Mouse (Mus musculus): ENCODE measurements around the gene Cops8. TPM values are rescaled to one million over a fixed set of nuclear protein-coding genes. Genes with fewer than 3 reads are reported as not detected.
A peak's percentile ranks its signal among the peaks of the same experiment; 100 is the strongest.

Gene Cops8
- 43.7 and 67.0 TPM in 2 replicates for total RNA-seq (2014; fragmentation: Nextera tagmentation)
- 81.2 and 90.1 TPM in 2 replicates for total RNA-seq (2017)

DNA sequence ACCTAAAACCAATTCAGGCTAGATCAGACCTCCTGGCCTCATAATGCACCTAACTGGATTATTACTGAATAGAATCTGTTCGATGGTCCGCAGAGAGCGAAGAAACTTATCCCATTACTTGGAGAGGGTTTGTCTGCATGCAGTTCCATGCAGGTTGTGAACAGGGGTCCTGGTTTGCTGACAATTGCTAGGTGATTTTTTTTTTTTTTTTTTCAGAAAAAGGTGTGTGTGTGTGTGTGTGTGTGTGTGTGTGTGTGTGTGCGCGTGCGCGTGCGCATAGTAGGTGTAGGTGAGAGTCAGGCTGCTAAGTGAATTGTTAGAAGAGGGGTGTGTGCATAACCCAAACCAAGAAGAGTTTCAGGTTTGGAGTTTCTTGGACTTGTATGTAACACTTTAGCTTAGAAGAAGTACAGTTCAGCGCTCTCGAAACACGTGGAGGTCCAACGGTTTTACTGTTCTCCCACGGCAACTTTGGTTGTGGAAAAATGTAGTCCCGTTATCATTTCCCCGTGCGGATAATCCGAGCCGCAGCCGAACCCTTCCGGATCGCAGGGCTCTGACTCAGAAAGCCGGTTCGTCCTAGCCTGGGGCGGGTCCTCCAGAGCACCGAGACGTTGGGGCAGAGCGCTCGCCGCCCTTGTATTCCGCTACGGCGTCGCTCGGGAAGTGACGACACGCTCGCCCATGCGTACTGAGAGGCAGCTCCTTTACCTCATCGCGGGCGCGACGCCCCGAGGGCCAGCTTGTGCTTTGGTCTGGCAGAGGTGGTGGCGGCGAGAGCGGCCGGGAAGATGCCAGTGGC is at the start of gene Cops8:
Cops8 (plus strand) TSS at position 223 of the 802 bp plus-strand sequence.
- ATAC-seq (replicated peaks; ENCODE audit: poor library complexity, severe bottlenecking), result peak; percentile 98

DNA sequence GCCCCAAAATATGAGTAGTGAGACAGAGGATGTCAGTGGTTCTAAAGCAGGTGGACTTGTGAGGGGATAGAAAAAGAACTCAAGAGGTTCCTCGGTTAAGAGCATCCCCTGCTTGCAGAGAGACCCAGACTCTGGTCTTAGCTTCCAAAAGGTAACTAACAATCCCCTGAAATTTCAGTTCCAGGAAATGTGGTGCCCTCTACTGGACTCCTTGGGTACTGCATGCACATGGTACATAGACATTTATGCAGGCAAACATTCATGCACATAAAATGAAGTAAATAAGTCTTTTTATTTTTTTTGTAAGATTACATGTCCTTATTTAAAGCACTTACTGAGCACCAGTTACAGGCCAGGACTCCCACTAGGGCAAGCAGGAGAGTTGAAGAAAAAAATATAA is 45.6 kb upstream of the Cops8 start:
- ATAC-seq (replicated peaks; ENCODE audit: poor library complexity, severe bottlenecking), result no peak

DNA sequence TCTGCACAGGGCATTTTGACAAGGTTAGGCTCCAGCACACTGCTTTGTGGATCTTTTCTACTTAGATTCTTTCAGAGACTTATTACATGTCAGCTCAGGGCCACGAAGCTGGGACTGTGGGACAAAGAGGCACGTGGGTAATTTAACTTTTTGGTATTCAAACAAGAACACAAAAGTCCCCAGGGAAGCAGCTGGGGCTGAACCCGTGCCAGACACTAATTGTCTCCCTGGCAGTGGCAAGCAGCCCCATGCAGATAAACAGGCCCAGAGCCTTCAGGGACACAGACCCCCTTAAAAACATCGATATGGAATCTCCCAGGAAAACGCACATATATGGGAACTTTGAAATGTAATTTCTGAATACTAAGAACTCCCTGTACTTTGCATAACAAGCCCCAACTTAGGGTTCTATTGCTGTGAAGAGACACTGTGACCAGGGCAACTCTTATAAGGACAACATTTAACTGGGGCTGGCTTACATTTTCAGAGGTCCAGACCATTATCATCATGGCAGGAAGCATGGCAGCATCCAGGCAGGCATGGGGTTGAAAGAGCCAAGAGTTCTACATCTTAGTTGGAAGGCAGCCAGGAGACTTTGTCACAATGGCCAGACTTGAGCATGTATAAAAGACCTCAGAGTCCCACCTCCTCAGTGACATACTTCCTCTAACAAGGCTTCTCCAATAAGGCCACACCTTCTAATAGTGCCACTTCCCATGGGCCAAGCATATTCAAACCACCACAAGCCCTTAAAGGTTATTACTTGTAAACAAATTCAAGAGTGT is 41.6 kb upstream of the Cops8 start:
- ATAC-seq (replicated peaks; ENCODE audit: poor library complexity, severe bottlenecking), result no peak

DNA sequence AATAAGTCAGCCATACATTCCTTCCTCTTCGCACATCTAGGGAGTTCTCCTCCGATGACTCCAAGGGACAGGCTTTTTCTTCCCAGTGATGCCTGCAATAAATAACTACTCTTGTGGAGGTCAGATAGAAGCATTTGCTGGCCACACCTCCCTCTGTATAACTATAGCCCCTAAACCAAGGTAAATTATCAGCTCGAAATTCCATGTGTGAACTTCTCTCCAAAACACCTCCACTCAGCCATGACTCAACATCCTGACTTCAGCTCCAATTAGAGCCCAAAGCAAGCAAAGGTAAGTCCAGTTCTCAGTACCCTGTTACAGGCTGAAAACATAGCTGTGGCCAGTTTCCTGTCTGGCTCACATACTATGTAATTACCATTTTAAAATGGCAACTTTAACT is 38.8 kb upstream of the Cops8 start:
- ATAC-seq (replicated peaks; ENCODE audit: poor library complexity, severe bottlenecking), result no peak

DNA sequence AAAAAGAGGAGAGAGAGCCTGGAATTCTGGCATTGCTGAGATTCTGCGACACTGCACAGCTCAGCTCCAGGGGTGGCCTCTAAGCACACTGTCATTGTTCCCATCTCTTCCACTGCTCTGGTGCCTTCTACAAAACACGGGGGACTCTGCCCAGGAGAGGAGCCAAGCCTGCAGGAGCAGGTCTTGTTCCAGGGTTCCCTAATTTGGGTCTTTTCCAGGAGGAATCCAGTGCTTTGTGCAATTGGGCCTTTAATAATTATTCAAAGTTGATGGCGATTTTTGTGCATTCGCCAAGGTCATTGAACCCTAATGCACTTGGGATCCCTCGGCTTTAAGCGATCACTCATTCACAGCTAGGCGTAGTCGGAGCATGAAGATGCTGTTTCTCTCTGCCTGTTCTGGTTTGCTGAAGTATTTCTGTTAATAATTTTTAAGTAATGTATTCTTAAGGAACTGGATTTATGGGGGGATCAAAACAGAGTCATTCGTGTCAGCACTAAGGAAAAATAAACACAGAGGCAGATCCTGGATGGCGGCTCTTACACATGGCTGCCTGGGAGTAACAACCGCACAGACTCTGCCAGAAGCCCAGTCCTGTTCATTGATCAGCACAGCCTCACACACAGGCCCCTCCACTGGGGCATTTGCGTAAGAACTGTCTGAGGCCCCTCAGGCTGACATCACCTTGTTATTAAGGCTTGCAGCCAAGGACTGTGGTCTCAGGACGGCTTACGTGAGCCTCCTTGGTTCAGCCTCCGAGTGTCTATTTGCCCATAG is 35.9 kb upstream of the Cops8 start:
- no peak for ATAC-seq (replicated peaks; ENCODE audit: poor library complexity, severe bottlenecking)

DNA sequence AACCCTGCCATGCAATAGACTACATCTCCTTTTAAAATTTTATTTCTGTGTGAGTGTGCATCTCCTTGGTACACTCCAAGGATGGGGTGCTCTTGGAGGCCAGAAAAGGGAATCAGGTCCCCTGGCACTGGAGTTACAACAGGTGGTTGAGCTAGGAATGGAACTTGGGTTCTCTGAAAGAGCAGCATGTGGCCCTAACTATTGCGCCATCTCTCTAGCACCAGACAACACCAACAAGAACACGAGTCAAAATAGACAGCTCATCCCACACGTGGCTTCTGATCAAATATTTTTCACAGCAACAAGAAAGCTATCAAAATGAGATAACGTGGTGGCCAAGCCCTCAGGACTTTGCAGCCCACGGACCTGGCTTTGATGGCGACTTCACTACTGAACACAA is 28.9 kb upstream of the Cops8 start:
- no peak for ATAC-seq (replicated peaks; ENCODE audit: poor library complexity, severe bottlenecking)

DNA sequence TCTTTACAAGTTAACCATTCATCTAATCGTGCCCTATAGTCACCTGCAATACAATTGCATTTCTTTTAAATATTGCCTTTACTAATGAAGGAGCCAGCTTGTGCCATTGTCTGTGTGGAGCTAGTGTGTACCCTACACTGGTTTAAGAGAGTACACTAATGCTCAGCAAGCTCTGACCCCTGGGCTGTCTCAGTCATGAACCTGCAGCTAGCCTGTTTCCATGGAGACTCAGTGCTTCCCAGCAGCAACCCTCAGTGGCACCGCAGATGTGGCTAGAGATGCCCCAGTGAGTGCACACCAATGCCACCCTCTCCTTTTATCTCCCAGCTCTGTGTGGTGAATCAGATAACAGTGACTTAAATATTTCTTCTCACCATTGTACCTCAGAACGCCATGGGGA is 27.9 kb upstream of the Cops8 start:
- ATAC-seq (replicated peaks; ENCODE audit: poor library complexity, severe bottlenecking), result no peak

DNA sequence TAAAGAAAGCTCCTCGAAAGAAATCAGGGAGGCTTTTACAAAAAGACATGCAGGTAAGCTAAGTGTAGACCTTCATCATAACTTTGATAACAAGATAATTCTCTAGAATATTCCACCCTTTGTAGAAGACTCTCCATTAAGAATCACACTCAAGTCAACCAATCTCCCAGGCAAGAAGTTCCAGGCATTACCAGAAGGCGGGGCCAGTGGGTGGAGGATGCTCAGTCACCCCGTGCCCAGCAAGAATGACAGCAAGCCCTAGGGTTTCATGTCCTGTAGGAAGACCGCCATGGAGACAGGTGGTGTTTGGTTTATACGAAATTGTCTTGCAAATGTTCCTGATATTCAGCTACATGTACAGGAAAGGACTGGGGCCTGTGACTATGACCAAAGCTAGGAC is 25.4 kb upstream of the Cops8 start:
- ATAC-seq (replicated peaks; ENCODE audit: poor library complexity, severe bottlenecking), result no peak

DNA sequence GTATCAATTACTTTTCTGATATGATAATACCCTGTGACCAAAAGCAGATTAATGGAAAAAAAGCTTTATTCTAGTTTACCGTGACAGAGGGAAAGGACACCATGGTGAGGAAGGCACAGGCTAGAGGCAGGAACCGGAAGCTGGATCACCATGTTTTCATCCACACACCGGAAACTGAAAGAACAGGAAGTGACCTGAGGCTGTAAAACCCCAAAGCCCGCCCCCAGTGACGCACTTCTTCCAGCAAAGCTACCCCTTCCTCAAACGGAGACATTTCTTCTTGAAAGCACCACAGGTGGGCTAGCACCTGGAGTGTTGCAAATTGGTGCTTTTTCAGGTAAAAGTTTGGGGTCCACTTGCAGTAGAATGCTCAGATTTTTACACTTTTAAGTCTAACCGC is 20.1 kb upstream of the Cops8 start:
- no peak for ATAC-seq (replicated peaks; ENCODE audit: poor library complexity, severe bottlenecking)

DNA sequence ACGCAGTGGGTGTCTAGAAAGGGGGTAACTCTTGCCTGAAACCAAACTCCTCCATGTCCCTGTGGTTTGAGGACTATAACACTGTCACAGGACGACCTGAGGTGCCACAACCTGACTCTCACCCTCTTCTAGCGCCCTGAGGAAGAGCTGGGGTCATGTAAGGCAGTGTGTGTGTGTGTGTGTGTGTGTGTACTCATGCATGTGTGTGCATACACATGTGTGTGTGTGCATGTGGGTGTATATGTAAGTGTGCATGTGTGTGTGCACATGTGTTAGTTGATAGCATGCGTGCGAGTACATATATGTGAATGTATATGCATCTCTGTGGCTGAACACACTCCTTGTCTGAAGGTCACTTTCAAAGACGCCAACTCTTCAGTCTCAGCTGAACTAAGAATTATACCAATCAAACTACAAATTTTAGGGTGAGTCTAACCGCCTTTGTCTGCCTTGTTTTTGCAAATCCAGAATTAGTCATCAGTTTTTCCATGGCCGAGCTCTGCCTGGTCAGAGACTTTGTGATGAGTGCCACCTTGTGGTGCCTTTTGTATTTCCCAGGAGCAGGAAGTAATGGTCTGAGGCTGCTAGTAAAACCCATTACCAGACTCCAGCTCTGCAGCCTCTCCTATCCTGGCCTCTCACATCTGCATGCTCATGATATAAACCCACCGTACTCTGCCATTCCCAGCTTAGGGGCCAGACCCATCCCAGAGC is 14.6 kb upstream of the Cops8 start:
- ATAC-seq (replicated peaks; ENCODE audit: poor library complexity, severe bottlenecking), result peak; percentile 58; the same call in 1 of the 2 replicates

DNA sequence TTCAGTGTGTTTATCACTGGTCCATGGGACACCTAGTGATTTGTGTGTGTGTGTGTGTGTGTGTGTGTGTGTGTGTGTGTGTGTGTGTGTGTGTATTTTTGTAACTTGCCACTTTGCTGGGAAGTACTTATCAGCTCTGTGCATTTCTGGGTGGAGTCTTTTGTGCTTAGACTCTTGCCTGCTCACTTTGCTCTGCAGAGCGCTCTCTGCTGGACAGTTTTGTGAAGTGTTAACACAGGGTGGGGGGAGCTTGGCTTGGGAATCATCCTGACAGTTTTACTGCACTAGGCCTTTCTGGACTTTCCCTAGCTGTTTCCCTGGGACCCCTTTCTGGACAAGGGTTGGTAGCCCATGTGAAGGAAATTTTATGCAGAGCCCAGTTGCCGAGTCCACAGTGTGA is 12.0 kb upstream of the Cops8 start:
- peak; percentile 45; the same call in 1 of the 2 replicates for ATAC-seq (replicated peaks; ENCODE audit: poor library complexity, severe bottlenecking)

DNA sequence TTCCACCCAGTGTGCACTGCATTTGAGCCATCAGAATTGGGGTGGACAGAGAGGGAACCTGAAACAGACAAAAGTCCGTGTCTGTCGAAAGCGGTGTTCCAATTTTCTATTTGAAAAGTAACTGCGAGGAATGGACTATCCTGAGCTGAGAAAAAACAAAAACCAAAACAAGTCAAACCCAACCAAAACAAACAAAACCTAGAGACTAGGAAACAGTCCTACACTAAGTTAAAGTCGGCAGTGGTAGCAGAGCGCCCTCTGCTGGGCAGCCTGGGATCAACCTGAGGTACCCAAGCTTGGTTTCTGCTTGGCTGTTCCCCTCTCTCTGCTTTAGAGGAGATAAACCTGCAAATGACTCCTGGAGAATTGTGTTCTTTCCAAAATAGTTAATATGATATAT is 10.0 kb upstream of the Cops8 start:
- ATAC-seq (replicated peaks; ENCODE audit: poor library complexity, severe bottlenecking), result peak; percentile 65

DNA sequence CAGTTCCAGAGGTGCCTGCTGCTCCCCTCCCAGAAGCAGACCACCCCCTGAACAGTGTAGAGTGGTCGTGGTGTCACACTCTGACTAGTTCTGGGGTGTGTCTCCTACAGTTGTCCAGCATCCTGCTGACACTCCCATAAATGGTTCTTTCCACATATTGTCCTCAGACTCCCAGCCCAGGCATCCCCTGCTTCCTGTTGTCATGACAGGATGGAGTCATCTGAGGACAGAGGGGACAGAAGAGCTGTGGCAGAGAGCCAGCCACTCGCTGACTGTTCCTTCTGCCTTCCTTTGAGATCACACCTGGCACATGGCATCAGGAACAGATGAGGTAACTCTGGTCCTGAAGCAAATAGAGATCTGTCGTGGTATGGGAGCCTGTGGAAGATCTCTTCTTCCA is 3.6 kb upstream of the Cops8 start:
- peak; percentile 8; the same call in 1 of the 2 replicates for ATAC-seq (replicated peaks; ENCODE audit: poor library complexity, severe bottlenecking)

DNA sequence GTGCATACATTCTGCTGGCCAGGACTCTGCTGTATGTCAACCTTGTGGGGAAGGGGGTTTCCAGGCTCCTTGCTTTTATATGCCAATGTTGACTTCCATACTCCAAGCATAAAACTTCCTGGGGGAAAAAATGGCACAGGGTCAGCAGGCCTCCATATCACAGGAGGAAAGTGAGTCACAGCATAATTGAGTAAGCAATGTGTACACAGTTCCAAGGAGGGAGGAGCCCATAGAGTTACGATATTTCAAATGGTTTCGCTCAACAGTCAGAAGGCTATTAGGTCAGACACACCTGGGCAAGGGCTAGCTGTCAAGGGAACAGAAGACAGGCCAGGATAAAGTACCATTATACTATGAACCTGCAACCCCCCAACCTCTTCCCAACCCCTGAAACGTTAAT is 1.7 kb upstream of the Cops8 start:
- no peak for ATAC-seq (replicated peaks; ENCODE audit: poor library complexity, severe bottlenecking)

DNA sequence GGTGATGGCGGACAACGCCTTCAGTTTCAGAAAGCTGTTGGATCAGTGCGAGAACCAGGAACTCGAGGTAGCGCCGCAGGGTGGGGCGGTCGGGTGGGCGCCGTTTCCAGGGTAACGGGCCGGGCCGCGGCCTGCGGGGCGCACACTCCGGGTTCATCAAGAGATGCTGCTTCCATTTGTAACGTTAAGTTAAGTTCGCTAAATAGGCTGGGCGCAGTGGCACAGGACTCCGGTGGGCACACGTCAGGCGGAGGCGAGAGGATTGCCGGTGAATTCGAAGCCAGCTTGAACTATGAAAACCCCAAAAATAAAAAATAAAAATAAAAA is 743 bp downstream of the Cops8 start:
- ATAC-seq (replicated peaks; ENCODE audit: poor library complexity, severe bottlenecking), result no peak

DNA sequence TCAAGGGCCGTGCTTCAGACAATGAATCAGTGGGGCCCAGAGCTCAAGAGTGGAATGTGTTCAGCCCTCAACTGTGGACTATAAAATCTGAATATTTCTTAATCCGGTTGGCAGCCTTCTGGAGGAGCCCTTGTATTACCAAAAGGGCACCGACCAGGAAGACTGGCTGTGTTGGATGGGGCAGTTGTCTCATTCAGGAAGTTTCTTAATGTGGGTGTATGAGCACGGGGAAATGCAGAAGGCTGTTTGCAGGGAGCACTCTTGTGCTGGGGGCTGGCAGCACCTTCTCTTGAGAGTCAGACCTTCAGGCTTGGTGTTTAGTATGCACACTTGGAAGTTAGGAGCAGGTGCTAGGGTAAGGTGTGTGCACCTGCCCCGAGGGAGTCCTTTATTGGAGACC is 6.6 kb downstream of the Cops8 start:
- peak; percentile 52 for ATAC-seq (replicated peaks; ENCODE audit: poor library complexity, severe bottlenecking)

DNA sequence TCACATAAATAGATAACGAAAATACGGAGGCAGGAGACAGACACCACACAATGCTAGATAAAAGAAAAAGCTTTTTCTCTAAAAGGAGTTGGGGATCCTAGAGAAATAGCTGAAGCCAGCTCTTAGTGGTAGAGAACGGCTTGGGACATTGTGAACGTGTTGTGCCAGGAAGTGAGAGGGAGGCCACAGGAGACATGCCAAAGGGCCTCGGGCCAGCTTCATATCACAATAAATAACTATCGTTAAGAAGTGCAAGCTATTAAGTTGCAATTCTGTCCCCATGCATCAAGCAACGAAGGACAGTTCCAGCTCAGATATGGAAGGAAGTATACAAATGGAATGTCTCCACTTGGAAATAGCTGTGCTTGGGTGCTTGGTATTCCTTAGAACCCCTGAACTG is 14.5 kb downstream of the Cops8 start:
- ATAC-seq (replicated peaks; ENCODE audit: poor library complexity, severe bottlenecking), result no peak

DNA sequence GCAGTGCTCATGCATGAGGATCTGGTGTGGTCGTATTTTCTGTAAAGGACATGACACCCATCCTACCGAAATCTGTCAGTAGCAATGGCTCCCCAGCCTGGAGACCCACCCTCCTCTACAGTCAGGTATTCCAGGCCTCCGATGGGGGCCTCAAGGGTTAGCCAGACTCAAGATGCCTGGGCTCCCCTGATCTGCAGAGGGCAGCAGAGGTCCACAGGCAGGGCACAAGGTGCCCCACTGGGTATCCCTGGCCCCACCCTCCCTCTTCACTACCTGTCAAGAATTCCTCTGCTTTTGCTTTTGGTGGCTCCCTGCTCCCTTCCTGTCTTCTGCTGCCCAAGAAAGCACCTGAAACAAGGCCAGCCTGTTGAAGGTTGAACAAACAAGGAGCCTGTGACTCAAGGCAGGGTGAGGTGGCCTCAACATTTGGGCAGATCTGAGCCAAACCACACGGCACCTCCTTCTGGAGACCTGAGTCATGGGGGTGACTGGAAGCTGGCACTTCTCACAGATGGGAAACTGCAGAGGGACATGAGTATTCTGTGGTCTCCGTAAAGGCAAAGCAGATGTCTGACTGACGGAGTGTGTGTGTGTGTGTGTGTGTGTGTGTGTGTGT is 30.7 kb downstream of the Cops8 start:
- ATAC-seq (replicated peaks; ENCODE audit: poor library complexity, severe bottlenecking), result no peak

DNA sequence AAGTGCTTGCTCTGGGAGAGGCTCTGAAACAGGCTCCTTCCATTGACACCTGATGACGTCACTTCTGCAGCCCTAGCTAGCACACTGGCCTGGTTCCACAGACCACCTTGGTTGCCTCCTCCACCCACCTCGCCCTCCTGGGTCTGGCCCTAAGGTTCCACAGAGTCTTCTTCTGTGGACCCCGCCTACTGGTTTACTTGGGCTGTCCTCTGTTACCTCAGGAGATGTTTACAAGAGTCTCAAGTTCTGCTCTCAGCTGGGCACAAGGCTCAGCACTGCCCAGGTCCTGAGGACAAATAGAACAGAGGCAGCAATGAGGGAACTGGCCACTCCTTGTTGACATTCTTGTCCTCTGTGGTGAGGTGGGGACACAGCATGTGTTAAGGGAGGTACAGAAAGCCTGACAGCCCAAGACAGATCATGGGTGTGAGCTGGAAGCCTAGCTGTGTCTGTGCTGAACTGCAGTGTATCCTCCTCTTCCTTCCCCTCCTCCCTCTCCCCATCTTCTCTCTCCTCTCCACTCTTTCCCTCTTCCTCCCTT is 31.5 kb downstream of the Cops8 start:
- ATAC-seq (replicated peaks; ENCODE audit: poor library complexity, severe bottlenecking), result no peak

DNA sequence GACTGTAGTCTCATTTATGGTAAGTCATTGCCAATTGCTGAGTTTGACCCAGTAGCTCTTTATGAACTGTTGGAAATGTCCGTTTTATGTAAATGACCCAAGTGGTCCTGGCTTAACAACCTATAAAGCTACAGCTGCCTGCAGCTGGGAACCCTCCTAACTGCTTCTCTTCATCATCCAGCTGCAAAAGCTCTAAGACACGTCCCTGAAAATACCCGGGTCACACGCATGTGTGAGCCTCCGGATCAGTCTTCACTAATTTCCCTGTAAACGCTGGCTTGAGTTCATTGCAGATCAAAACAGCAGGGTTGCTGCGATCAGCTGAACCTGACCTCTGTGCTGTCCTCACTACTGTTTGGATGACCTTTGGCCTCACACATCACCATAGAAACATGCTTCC is 35.6 kb downstream of the Cops8 start:
- no peak for ATAC-seq (replicated peaks; ENCODE audit: poor library complexity, severe bottlenecking)

Measured in granulocyte monocyte progenitor cell, adult 5-6 weeks (primary cell).